Mouse (Mus musculus): ENCODE measurements around the gene Tnfrsf1b.

Tnfrsf1b gene

DNA sequence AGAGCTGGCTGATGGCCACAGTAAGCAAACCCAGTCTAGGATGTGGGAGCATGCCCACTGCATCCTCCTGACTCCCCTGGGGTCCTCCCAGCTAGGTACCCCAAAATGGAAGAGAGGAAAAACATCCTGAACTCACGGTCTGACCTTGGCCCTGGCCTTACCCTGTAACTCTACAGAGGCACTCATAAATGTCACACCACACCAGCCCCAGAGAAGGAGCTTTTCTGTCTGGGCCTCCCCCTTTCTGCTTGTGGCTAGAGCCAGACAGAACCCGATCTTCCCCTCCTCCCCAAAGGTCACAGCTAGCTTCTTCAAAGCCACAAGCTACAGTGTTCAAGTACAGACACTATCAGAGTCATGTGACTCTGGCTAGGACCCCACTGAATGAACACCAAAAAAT is 25.3 kb downstream of the Tnfrsf1b start:
- intact Hi-C loops (cut with DNase I): no loop called here

DNA sequence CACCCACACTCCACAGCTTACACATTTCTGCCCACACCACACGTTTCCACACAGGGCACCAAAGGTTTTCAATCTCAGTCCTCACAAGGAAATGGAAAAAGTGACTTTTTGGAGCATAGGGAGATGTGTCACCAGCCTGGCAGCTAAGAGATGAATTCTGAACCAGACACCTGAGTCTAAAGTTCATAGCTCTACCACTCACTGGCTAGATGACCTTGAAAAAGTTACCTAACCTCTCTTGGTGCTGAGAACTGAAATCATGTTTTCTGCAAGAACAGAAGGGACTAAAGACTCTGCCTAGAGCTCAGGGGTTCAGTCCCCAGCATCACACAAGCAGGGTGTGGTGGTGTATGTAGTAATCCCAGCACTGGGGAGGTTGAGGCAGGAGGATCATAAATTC is 26.7 kb downstream of the Tnfrsf1b start:
- intact Hi-C loops (cut with DNase I): no loop called here

DNA sequence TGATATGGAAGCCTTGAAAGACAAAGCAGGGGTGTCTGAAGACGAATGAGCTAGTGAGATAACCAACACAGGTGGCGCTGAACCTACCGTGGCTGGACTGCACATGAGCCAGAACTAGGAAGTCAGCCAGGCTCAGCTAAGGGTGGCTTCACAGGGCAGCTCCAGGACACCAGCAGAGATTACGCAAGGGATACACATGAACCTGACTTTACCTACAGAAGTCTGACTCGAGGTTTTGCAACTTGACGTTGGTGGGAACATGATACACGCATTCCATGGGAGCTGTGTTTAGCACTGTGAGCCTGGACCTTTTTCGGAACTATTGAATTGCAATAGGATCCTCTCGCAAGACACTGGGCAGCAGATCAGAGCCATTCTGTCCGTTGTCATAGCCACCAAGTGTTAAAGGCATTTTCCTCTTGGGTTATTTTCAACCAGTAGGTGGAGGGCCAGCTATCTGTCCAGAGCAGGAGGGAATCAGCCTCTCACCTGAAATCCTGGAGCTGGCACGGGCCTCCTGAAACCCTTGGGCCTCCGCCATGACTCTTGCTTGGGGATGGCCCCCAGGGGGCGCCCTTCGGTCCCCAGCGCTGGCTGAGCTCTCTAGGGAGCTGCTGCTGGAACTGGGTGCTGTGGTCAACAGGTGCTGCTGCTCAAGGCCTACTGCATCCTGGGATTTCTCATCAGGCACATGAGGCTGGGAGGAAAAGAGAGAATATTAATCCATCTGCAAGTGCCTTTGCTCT is 27.3 kb downstream of the Tnfrsf1b start:
- intact Hi-C loops (cut with DNase I): loop anchor here (5.0 kb wide), 1 partner anchor 33 kb away; no protein-coding TSS in a partner anchor

DNA sequence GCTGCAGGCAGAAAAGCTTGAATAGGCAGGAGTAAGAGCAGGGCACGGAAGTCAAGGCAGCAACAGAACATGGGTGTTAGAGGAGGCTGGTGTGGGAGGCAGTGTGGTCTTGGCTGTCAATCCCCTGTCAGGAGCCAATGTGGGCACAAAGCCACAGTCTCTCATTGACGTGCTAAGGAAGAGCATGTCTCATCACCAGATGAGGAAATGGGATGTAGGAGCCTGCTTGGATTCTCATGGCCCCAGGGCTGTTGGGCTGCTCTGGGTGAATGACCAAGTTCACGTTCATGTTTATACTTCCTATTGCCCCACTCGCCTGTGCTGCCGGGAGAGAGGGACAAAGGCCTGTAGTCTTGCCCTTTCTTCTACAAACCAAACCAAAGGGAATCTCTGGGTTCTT is 28.8 kb downstream of the Tnfrsf1b start:
- intact Hi-C loops (cut with DNase I): loop anchor here (5.0 kb wide), 1 partner anchor 34 kb away; no protein-coding TSS in a partner anchor

DNA sequence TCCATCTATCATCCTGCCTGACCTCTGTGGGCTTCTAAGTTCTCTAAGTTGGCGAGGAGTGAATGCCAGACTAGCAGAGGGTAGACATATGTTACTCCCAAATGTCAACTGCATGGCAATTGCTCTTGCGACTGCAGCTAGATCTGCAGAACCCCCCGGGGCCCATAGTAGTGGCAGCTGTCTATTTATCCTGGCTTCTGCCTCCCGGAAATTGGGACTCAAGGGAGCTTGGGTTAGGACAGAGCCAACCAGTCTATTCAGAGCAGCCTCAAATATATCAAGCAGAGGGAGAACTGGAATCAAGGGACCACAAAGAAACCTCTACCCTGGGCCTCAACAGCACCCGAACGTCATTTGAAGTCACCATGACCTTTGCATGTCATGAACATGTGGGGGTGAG is 29.6 kb downstream of the Tnfrsf1b start:
- intact Hi-C loops (cut with DNase I): loop anchor here (5.0 kb wide), 1 partner anchor 35 kb away; no protein-coding TSS in a partner anchor

DNA sequence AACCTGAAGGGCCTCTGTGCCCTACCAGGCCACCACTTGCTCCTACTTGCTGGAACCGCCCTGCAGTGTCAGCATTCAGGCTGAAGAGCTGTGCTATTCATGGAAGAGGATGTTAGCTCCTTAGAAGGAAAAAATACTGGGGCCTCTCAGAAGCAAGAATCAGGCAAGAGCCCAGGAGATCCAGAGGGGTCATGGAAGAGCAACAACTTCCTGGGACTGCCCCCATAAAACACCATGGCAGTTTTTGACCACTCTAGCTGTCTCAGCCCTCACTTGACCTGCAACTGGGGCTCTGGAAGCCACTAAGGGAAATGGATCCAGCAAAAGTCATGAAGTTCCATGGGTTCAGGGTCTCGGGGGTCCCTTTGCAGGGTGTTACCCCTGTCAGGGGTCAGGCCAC is 31.3 kb downstream of the Tnfrsf1b start:
- intact Hi-C loops (cut with DNase I): loop anchor here (5.0 kb wide), 1 partner anchor 37 kb away; no protein-coding TSS in a partner anchor

GRCm38 (mm10) chr4:145214786-145215174 is 31.9 kb downstream of the Tnfrsf1b start:
- intact Hi-C loops (cut with DNase I): loop anchor here (1.0 to 5.0 kb wide), 2 partner anchors 38 to 73 kb away; no protein-coding TSS in a partner anchor

DNA sequence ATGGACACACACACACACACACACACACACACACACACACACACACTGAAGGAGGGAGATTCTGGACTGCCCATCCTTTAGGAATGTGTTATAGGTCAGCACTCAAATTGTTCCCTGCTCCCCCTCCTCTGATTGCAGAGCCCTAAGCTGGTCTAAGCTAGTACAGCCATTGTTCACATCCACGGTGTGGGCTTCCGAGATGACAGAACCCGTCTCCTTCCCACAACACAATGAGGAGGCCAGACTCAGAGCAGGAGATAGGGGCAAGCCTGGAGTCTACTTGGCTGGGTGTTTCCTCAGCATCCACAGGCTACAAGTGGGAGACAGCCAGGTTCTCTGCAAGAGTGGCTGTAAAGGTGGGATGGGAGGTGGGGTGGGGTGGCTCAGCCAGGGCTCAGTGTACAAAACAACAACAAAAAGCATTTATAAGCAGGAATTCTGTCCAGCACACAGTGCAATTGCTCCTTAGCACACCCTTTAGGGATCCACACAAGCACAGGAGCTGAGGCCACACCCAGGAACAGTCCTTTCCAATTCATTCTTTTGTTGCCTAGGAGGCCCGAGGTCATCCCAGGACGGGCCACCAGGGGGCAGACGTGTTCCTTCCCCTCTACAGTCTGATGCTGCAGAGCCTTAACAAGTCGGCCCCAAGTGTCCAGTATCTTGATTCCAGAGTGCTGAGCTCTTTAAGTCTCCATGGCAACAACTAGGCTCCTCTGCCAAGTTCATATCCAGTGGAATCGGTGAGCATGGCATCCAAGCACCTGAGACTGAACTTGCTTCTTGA is 32.5 kb downstream of the Tnfrsf1b start:
- intact Hi-C loops (cut with DNase I): loop anchor here (1.0 kb wide), 1 partner anchor 73 kb away; no protein-coding TSS in a partner anchor

GRCm38 (mm10) chr4:145211076-145211475 is 35.6 kb downstream of the Tnfrsf1b start:
- intact Hi-C loops (cut with DNase I): no loop called here

DNA sequence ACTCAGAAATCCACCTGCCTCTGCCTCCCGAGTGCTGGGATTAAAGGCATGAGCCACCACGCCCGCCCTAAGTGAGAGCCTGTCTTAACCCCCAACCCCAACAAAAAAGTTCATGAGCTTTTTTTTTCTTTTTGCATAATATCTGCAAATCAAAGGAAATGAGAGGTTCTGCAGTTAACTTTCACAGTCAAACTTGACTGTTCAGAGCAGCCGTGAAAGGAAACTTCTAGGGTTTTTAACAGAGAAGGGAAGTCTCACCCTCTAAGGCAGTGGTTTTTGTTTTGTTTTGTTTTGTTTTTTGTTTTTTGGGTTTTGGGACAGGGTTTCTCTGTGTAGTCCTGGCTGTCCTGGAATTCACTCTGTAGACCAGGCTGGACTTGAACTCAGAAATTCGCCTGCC is 36.1 kb downstream of the Tnfrsf1b start:
- intact Hi-C loops (cut with DNase I): no loop called here

DNA sequence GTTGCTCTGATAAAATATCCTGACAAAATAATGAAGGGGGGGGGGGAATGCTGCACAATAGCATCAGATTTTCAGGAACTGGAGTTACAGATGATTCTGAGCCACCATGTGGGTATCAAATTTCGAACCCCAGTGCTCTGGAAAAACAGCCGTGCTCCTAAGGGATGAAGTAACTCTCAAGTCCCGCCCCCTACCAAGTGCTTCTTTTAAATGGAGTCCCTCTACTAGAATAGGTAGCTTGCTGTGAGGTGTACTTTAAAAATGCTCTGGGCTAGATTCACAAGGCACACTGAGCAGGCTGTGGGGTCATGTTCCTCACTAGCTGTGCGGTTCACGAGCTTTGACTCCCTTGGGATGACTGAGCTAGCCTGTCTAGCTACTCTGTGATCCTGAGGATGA is 37.0 kb downstream of the Tnfrsf1b start:
- intact Hi-C loops (cut with DNase I): no loop called here

DNA sequence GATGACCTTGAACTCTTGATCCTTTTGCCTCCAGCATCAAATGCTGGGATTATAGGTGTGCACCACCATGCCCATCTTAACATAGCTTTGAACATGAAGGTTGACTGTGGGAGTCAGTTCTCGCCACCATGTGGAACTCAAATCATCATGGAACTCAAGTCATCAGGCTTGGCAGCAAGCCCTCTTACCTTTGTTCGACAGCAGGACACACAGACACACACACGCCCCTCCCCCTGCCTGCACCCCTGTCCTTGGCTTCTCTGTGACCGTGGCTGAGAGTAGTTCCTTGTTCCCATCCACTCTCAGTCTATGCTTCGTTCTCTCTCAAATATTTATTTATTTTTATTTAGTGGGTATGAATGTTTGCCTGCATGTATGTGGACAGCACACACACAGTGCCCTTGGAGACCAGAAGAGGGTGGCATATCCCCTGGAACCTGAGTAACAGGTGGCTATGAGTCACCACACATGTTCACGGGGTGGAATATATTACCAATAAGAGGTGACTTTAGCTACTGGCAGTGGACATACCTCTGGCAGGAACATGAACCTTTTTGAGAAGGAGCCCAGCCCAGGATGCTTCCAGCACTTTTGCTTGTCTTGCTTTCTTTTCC is 37.5 kb downstream of the Tnfrsf1b start:
- intact Hi-C loops (cut with DNase I): no loop called here

GRCm38 (mm10) chr4:145207718-145208371 is 38.8 kb downstream of the Tnfrsf1b start:
- intact Hi-C loops (cut with DNase I): no loop called here

DNA sequence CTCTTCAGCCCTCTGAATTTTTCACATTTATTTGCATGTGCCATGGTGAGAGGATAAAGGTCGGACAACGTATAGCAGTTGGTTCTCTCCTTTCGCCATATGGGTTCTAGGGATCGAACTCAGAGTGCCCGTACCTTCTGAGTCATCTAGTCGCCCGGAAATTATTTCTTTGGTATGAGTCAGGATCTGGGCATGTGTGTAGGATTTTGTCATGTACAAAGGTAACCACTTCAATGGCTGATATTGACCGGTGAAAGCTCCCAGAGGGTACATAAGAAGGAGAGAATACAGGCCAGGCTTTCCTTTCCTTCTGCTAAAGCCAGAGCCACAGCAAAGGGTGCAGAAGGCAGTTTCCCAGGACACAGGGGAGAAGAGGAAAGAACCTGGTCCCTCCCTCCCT is 41.9 kb downstream of the Tnfrsf1b start:
- intact Hi-C loops (cut with DNase I): no loop called here

DNA sequence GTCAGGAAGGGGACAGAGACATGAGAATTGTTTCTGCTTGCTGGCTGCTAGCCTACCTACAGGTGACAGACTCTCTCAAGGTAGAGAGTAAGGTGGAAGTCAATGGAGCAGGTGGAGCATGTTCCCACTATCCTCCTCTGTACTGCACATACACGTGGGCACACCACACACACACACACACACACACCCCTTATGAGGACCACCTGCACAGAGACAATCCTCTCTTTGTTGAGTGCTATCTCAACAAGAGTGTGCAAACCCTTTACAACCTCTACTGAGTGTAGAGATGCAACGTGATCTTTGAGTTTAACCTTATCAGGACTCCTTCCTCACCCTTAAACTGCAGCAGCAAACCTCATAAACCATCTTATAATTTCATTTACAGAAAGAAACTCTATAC is 43.4 kb downstream of the Tnfrsf1b start:
- intact Hi-C loops (cut with DNase I): no loop called here

GRCm38 (mm10) chr4:145201424-145201823 is 45.2 kb downstream of the Tnfrsf1b start:
- intact Hi-C loops (cut with DNase I): no loop called here

- intact Hi-C loops (cut with DNase I): loop anchor here (5.0 kb wide), 1 partner anchor 43 kb away; no protein-coding TSS in a partner anchor
These were observed 46.5 kb downstream of the Tnfrsf1b start for GRCm38 (mm10) chr4:145199982-145200699.

GRCm38 (mm10) chr4:145196586-145196985 is 50.1 kb downstream of the Tnfrsf1b start:
- intact Hi-C loops (cut with DNase I): loop anchor here (5.0 kb wide), 1 partner anchor 39 kb away; no protein-coding TSS in a partner anchor

DNA sequence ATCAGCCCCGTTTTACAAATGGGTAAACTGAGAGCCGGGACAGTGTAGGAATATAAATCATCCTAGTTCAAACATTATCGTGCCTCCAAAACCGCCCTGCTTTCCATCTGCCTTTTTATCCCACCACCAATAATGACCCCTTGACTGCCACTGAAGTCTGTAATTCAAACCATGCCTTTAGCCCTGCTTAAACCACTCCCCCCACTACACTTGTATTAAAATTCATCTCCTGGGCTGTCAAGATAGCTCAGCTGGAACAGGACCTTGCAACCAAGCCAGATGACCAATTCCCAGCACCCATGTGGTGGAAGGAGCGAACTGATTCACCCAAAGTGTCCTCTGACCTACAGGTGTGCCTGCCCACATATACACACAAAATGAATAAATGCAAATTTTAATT is 51.5 kb downstream of the Tnfrsf1b start:
- intact Hi-C loops (cut with DNase I): loop anchor here (5.0 kb wide), 1 partner anchor 38 kb away; no protein-coding TSS in a partner anchor

DNA sequence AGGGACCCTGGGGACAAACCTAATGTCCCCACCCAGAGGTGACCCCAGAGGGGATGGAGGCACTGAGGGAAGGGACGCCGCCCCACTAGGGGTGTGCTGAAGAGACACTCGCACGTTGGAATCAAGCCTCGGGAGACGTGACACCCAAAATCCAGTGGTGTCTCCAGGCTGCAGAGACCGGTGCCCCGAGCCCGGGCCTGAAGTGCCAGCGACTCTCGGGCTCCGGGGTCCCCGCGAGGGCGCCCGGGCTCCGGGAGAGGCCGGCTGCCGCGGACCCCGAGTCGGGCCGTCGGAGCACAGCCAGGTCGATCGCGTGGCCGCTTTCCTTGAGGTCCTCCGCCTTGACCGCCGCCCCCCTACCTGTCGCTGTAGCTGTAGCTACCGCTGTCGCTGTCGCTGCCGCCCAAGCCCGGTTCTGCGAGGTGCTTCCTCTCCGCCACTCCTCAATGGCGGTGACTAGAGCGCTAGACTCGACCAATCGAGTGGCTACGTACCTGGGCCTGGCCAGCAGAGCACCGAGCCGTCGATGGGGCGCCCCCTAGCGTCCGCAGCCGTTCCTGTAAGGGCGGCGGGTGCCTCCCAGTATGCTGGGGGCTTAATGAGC is 52.0 kb downstream of the Tnfrsf1b start, which contains the start of gene Vps13d:
Gene Vps13d (minus strand): TSS at position 447 of the 604 bp plus-strand sequence.
- intact Hi-C loops (cut with DNase I): loop anchor here (5.0 kb wide), 1 partner anchor 37 kb away; no protein-coding TSS in a partner anchor
